Mouse (Mus musculus) CD4-positive, CD25-positive, alpha-beta regulatory T cell, adult 9 weeks (primary cell): Measurements from ENCODE around the gene Gm13030. TPM values are rescaled to one million over a fixed set of nuclear protein-coding genes. Genes with fewer than 3 reads are reported as not detected.

ENCODE experiments used
- polyA plus RNA-seq: library from polyadenylated mRNA; unstranded; fragments of 100-300 nt; shearing (Covaris generic); gene quantifications from one replicate; pipeline ENCODE4 v1.2.1, GENCODE M21; 2017

The Gm13030 gene
- not detected for polyA plus RNA-seq

DNA sequence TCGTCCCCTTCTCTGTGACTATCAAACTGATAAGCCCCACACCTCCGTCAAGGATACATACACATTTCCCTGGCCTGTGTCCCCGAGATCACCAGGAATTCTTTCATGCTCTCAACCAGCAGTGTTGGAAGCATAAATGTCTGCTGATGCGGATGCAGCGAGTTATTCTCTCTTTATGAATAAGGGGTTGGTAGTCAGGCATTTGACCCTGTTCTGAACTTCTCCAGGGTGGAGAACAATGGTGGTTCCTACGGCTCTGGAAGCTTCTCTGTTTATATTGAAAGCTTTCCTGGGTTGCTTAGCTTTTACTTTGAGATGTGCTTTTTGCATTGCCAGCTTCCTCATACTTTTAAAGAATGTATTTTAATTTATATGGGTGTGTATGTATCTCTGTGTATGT, at the start of gene Gm13030:
Gene Gm13030, minus strand, starts transcription at position 101 of the 400 bp plus-strand sequence.

GRCm38 (mm10) chr4:138913797-138914196, 40.0 kb upstream of the Gm13030 start, which contains the start of gene Otud3:
TSS of gene Otud3 (minus strand) at chr4:138913945.

DNA sequence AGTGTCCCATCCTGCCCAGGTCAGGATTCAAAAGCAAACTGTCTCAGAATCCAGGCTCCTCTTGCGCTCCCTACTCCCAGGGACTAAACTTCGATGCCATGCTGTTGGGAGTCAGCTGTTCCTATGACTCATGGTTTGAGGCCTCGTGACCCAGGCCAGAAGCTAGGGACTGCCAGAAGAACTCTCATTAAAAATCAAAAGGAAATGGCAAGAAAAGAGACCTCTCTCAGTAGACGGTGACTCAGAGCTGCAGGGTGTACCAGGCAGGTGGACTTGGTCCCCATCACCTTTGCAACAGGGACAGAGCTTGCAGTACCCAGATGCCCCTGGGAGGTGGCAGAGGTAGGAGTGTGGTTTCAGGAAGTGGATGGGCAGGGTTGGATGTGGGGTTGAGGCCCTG, 4.0 kb upstream of the Gm13030 start, which contains the start of gene Pla2g2e:
Gene Pla2g2e, plus strand, starts transcription at position 212 of the 400 bp plus-strand sequence.

GRCm38 (mm10) chr4:138863344-138863998, 10.3 kb downstream of the Gm13030 start, which contains the start of gene Pla2g5:
TSS of gene Pla2g5 (minus strand) at chr4:138863482.

Other genes starting within 250 kb of the Gm13030 start
- gene Vwa5b1, start 238.1 kb downstream of the Gm13030 start, polyA plus RNA-seq: not detected
- gene Pla2g2c, start 149.2 kb downstream of the Gm13030 start, polyA plus RNA-seq: not detected
- gene Ubxn10, start 136.8 kb downstream of the Gm13030 start, polyA plus RNA-seq: 0.33 TPM
- 0.15 TPM for gene Pla2g2f, start 116.3 kb downstream of the Gm13030 start, polyA plus RNA-seq
- 1.3 TPM for gene Pla2g2d, start 98.2 kb downstream of the Gm13030 start, polyA plus RNA-seq
- gene Pla2g5, start 10.5 kb downstream of the Gm13030 start, polyA plus RNA-seq: not detected
- not detected for gene Pla2g2e, start 4.0 kb upstream of the Gm13030 start, polyA plus RNA-seq
- gene Otud3, start 40.0 kb upstream of the Gm13030 start, polyA plus RNA-seq: 0.32 TPM
- not detected for gene Rnf186, start 93.1 kb upstream of the Gm13030 start, polyA plus RNA-seq
- gene Tmco4, start 98.9 kb upstream of the Gm13030 start, polyA plus RNA-seq: 39.6 TPM
- not detected for gene Htr6, start 201.6 kb upstream of the Gm13030 start, polyA plus RNA-seq
- 0.76 TPM for gene Nbl1, start 219.0 kb upstream of the Gm13030 start, polyA plus RNA-seq